Comparison of ENCODE assay signal across 8 mouse cellular contexts in genomic region chr6:119443742-119444645, GRCm38 (mm10). TPM values are rescaled to one million over a fixed set of nuclear protein-coding genes. Genes with fewer than 3 reads are reported as not detected.
DNase-seq lines count a peak whose midpoint lies in the region; ATAC-seq and TF ChIP-seq lines count a peak whose summit lies in the region.

No protein-coding gene starts in this region.

- H3K9me3 ChIP-seq in G1E (replicated peaks), result no peaks in the 10 kb centered on the region
- H3K9me3 ChIP-seq in forebrain, embryonic 14.5 days (replicated peaks; ENCODE audit: control insufficient read depth, low read length), result no peaks in the 10 kb centered on the region
- H3K9me3 ChIP-seq in lung, embryonic 14.5 days (ENCODE audit: low read depth, low read length), result no peaks in the 10 kb centered on the region

- no peak overlapping the region for H3K4me3 ChIP-seq in G1E (ENCODE audit: low read depth, low read length)
- H3K4me3 ChIP-seq in forebrain, embryonic 14.5 days (ENCODE audit: low read depth, low read length), result no peak overlapping the region
- H3K4me3 ChIP-seq in layer of hippocampus, adult 2 months, result no peak overlapping the region
- H3K4me3 ChIP-seq in lung, embryonic 14.5 days (ENCODE audit: low read depth, low read length), result peak overlapping the region; percentile 11; the same call in 1 of the 2 replicates

- TF ChIP-seq CTCF in G1E (IDR thresholded peaks at IDR 0.05; ENCODE audit: low read depth, low read length), result peak; percentile 88
- TF ChIP-seq CTCF in layer of hippocampus, adult 2 months (conservative IDR thresholded peaks at IDR 0.05), result peak; percentile 93
- TF ChIP-seq CTCF in lung, embryonic 14.5 days (IDR thresholded peaks at IDR 0.05; ENCODE audit: low read depth), result peak; percentile 97

- H3K27me3 ChIP-seq in G1E (ENCODE audit: insufficient read depth, low read length), result peaks cover 47% of the 10 kb centered on the region
- H3K27me3 ChIP-seq in forebrain, embryonic 14.5 days (replicated peaks; ENCODE audit: control insufficient read depth, insufficient read depth, low read length), result no peaks in the 10 kb centered on the region
- H3K27me3 ChIP-seq in lung, embryonic 14.5 days (ENCODE audit: insufficient read depth, low read length), result no peaks in the 10 kb centered on the region

- intact Hi-C loops in heart, postnatal 25 days (cut with DNase I), result loop anchor here (1.0 to 10.0 kb wide), 2 partner anchors 224 to 519 kb away; no protein-coding TSS in a partner anchor

- no peak overlapping the region for H3K9ac ChIP-seq in forebrain, embryonic 14.5 days (ENCODE audit: low read length)
- no peak overlapping the region for H3K9ac ChIP-seq in lung, embryonic 14.5 days

- no peak overlapping the region for H3K27ac ChIP-seq in forebrain, embryonic 14.5 days (ENCODE audit: low read depth, low read length)
- H3K27ac ChIP-seq in layer of hippocampus, adult 2 months, result no peak overlapping the region
- H3K27ac ChIP-seq in lung, embryonic 14.5 days (ENCODE audit: low read depth), result peak overlapping the region; percentile 32; the same call in 1 of the 2 replicates

- WGBS in forebrain, embryonic 14.5 days, result 54% methylated on average over 12 of the region's 12 CpGs
- WGBS in lung, embryonic 14.5 days, result 23% methylated on average over 12 of the region's 12 CpGs

- ATAC-seq in G1E (ENCODE audit: extremely low read depth, insufficient number of reproducible peaks, low FRiP score, poor library complexity, severe bottlenecking), result peak; percentile 63
- peak; percentile 79 for ATAC-seq in cerebellum, adult (ENCODE audit: insufficient number of reproducible peaks, low FRiP score, low TSS enrichment)
- ATAC-seq in forebrain, embryonic 14.5 days, result peak; percentile 77
- peak; percentile 73 for ATAC-seq in lung, embryonic 14.5 days (ENCODE audit: insufficient read depth)
- ATAC-seq in neutrophil, adult 5-6 weeks (ENCODE audit: extremely low read depth, insufficient number of reproducible peaks, low FRiP score, poor library complexity, severe bottlenecking), result peak; percentile 86

- no peaks in the 10 kb centered on the region; the same call in 1 of the 2 replicates for H3K4me1 ChIP-seq in G1E (ENCODE audit: insufficient read depth, low read depth, low read length)
- 0 out of 2 replicates have a peak, but pooled peaks cover 5% of the 10 kb centered on the region for H3K4me1 ChIP-seq in forebrain, embryonic 14.5 days (ENCODE audit: control insufficient read depth, insufficient read depth, low read length)
- peaks cover 4% of the 10 kb centered on the region; the same call in 1 of the 2 replicates for H3K4me1 ChIP-seq in lung, embryonic 14.5 days (ENCODE audit: insufficient read depth)

- no peak overlapping the region for H3K4me2 ChIP-seq in forebrain, embryonic 14.5 days (ENCODE audit: low read length)
- H3K4me2 ChIP-seq in lung, embryonic 14.5 days, result peak overlapping the region; percentile 53

- no peaks in the 10 kb centered on the region for H3K36me3 ChIP-seq in G1E (replicated peaks)
- H3K36me3 ChIP-seq in forebrain, embryonic 14.5 days (ENCODE audit: control insufficient read depth, insufficient read depth, low read length), result no peaks in the 10 kb centered on the region
- no peaks in the 10 kb centered on the region for H3K36me3 ChIP-seq in lung, embryonic 14.5 days (ENCODE audit: insufficient read depth)

- DNase-seq in G1E (ENCODE audit: low spot score), result peak; percentile 60
- DNase-seq in forebrain, embryonic 14.5 days (ENCODE audit: low spot score), result peak; percentile 94
- peak; percentile 30 for DNase-seq in heart, postnatal 25 days (ENCODE audit: low spot score)
- DNase-seq in layer of hippocampus, adult 2 months (ENCODE audit: low spot score in 2 of 2), result peak; percentile 73 to 78
- DNase-seq in lung, embryonic 14.5 days, result peak; percentile 96
- peak; percentile 55 for DNase-seq in testis, postnatal 14 days (ENCODE audit: low spot score)

RNA-seq across cellular contexts. Expression of gene Adipor2, which starts 26.5 kb away (rescaled TPM):
- total RNA-seq in G1E (2014; fragmentation: Nextera tagmentation) (91.1 and 97.8 TPM in 2 replicates), G1E (2017) (128 and 129 TPM in 2 replicates)
- 28.2 and 28.5 TPM in 2 replicates for polyA plus RNA-seq in G1E (2012)
- 33.3 and 39.6 TPM in 2 replicates for polyA plus RNA-seq in forebrain, embryonic 14.5 days (2014; fragmentation: Nextera tagmentation; extraction: Ambion mirVana)
- 10 to 100 TPM; 56.1 to 58.0 TPM for total RNA-seq in heart, postnatal 25 days (2021)
- total RNA-seq in layer of hippocampus, adult 2 months (2021), result 10 to 100 TPM; 37.1 to 40.5 TPM
- polyA plus RNA-seq in lung, embryonic 14.5 days (2014; fragmentation: Nextera tagmentation; extraction: Ambion mirVana), result 28.1 and 29.0 TPM in 2 replicates
- 117 and 122 TPM in 2 replicates for total RNA-seq in neutrophil, adult 5-6 weeks (2017)

RNA-seq across cellular contexts. Expression of gene Fbxl14, which starts 35.5 kb away (rescaled TPM):
- 69.2 and 81.1 TPM in 2 replicates for total RNA-seq in G1E (2014; fragmentation: Nextera tagmentation)
- 48.6 and 50.8 TPM in 2 replicates for total RNA-seq in G1E (2017)
- polyA plus RNA-seq in G1E (2012), result 71.3 and 74.2 TPM in 2 replicates
- polyA plus RNA-seq in forebrain, embryonic 14.5 days (2014; fragmentation: Nextera tagmentation; extraction: Ambion mirVana), result 6.8 and 7.6 TPM in 2 replicates
- 10 to 100 TPM; 15.4 to 15.6 TPM for total RNA-seq in heart, postnatal 25 days (2021)
- 10 to 100 TPM; 32.3 to 34.3 TPM for total RNA-seq in layer of hippocampus, adult 2 months (2021)
- polyA plus RNA-seq in lung, embryonic 14.5 days (2014; fragmentation: Nextera tagmentation; extraction: Ambion mirVana), result 6.0 and 6.2 TPM in 2 replicates
- 58.9 and 63.7 TPM in 2 replicates for total RNA-seq in neutrophil, adult 5-6 weeks (2017)

Comparison
In these comparisons a context has a peak if more than half of its experiments do, and no peak if none do; other contexts are left out.
1. DNase-seq: peak in every context shown above with its lines; median percentile 96 in lung, embryonic 14.5 days; 94 in forebrain, embryonic 14.5 days; 76 in layer of hippocampus, adult 2 months; 60 in G1E; 55 in testis, postnatal 14 days; 30 in heart, postnatal 25 days.